Mouse (Mus musculus) Muller cell, postnatal 12 days (primary cell): ENCODE data around the gene Tmem115.

Source experiments
- DNase-seq: peaks from one replicate; pipeline ENCODE4 v3.0.0-alpha.2; 2015; ENCODE audit errors: inconsistent ontology term

Tmem115 gene

GRCm38 (mm10) chr9:107533791-107534407, at the start of gene Tmem115:
Gene Tmem115 (plus strand): TSS chr9:107533945.
- peak; percentile 96 for DNase-seq

GRCm38 (mm10) chr9:107484302-107484701, 49.4 kb upstream of the Tmem115 start:
- peak; percentile 14 for DNase-seq

- no peak for DNase-seq
These were observed 49.0 kb upstream of the Tmem115 start for GRCm38 (mm10) chr9:107484766-107485165.

- DNase-seq, result no peak
These were observed 47.7 kb upstream of the Tmem115 start for GRCm38 (mm10) chr9:107486086-107486485.

GRCm38 (mm10) chr9:107486507-107487225, 47.1 kb upstream of the Tmem115 start:
- peak; percentile 39 for DNase-seq

GRCm38 (mm10) chr9:107490146-107490545, 43.6 kb upstream of the Tmem115 start:
- no peak for DNase-seq

- no peak for DNase-seq
These were observed 43.1 kb upstream of the Tmem115 start for GRCm38 (mm10) chr9:107490625-107491024.

GRCm38 (mm10) chr9:107493511-107493910, 40.2 kb upstream of the Tmem115 start:
- DNase-seq, result peak; percentile 57

GRCm38 (mm10) chr9:107494238-107494637, 39.5 kb upstream of the Tmem115 start:
- DNase-seq, result no peak

- no peak for DNase-seq
These were observed 37.4 kb upstream of the Tmem115 start for GRCm38 (mm10) chr9:107496359-107496758.

- no peak for DNase-seq
These were observed 32.9 kb upstream of the Tmem115 start for GRCm38 (mm10) chr9:107500708-107501286.

GRCm38 (mm10) chr9:107502131-107502846, 31.5 kb upstream of the Tmem115 start:
- DNase-seq, result no peak

- no peak for DNase-seq
These were observed 28.8 kb upstream of the Tmem115 start for GRCm38 (mm10) chr9:107504662-107505537.

GRCm38 (mm10) chr9:107508266-107508665, 25.5 kb upstream of the Tmem115 start:
- DNase-seq, result no peak

GRCm38 (mm10) chr9:107510384-107511100, 23.2 kb upstream of the Tmem115 start:
- no peak for DNase-seq

- peak; percentile 68 for DNase-seq
These were observed 22.3 kb upstream of the Tmem115 start for GRCm38 (mm10) chr9:107511436-107511835.

- no peak for DNase-seq
These were observed 21.4 kb upstream of the Tmem115 start for GRCm38 (mm10) chr9:107512326-107512725.

GRCm38 (mm10) chr9:107514303-107514955, 19.3 kb upstream of the Tmem115 start:
- DNase-seq, result peak; percentile 73

- no peak for DNase-seq
These were observed 13.4 kb upstream of the Tmem115 start for GRCm38 (mm10) chr9:107520331-107520730.

- DNase-seq, result no peak
These were observed 12.6 kb upstream of the Tmem115 start for GRCm38 (mm10) chr9:107521190-107521589.
